Mouse (Mus musculus) heart, postnatal 0 days (tissue): ENCODE results near the gene Myo10.

Experiments
- CTCF ChIP-seq: IDR thresholded peaks from 2 replicates; pipeline ENCODE4 v1.5.1; 2016; ENCODE audit warnings: antibody characterized with exemption, control low read depth, low read depth
- EP300 ChIP-seq: IDR thresholded peaks from 2 replicates; pipeline ENCODE4 v1.6.1; 2016; ENCODE audit warnings: antibody characterized with exemption, low read depth

DNA sequence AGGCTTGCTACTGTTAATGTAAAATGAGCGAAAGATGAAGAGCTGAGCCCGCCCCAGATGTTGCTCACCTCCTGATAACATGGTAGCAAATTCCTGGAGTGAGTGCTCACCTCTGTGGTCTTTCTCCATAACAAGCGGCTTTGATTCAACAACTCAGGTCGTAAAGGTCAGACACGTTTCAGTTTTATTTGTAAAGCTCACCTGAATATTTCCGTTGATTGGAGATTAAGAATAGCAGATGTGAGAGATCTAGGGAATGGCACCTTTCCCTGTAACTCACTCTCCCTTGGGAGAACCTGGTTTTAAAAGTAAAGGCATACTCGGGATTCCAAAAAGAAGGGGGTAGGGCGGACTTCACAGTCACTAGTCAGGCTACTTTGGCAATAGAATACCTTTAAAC lies 20.0 kb upstream of the Myo10 start:
- TF ChIP-seq EP300: no peak
- no peak for TF ChIP-seq CTCF
